Mouse (Mus musculus) heart, embryonic 14.5 days (tissue): ENCODE results near the gene C1ql1. TPM values are rescaled to one million over a fixed set of nuclear protein-coding genes. Genes with fewer than 3 reads are reported as not detected.

Source experiments
- ATAC-seq: fragments of 200-750 bp; cut with Nextera tagmentation; 2 replicates; pipeline ENCODE4 v1.8.0; 2017; ENCODE audit warnings: low read depth, moderate TSS enrichment; ENCODE audit not compliant: insufficient number of reproducible peaks, insufficient read depth, low FRiP score
- H3K27ac ChIP-seq, 2 experiments: fragments of 200-500 bp in 1 of 2; fragments of 300-500 bp in 1 of 2; sonication (generic) in 1 of 2; replicated peaks in 1 of 2; 2 replicates each; pipeline ENCODE4 v1.5.1; 2012 to 2014; ENCODE audit warnings: low read depth in 2 of 2, low read length in 2 of 2, control low read depth in 1 of 2, mild to moderate bottlenecking in 1 of 2, mixed read lengths in 1 of 2; ENCODE audit not compliant: control insufficient read depth in 1 of 2, insufficient read depth in 1 of 2
- H3K27me3 ChIP-seq: fragments of 300-500 bp; sonication (generic); 2 replicates; pipeline ENCODE4 v1.6.1; 2014; ENCODE audit warnings: mild to moderate bottlenecking, low read length, control low read depth; ENCODE audit not compliant: control insufficient read depth, insufficient read depth
- H3K36me3 ChIP-seq: fragments of 300-500 bp; sonication (generic); 2 replicates; pipeline ENCODE4 v1.6.1; 2014; ENCODE audit warnings: mild to moderate bottlenecking, control low read depth, low read length, mixed read lengths; ENCODE audit not compliant: control insufficient read depth, insufficient read depth
- H3K4me1 ChIP-seq, 2 experiments: fragments of 200-500 bp in 1 of 2; fragments of 300-500 bp in 1 of 2; sonication (generic) in 1 of 2; 2 replicates each; pipeline ENCODE4 v1.6.1; 2012 to 2014; ENCODE audit warnings: low read length in 2 of 2, control low read depth in 1 of 2, mixed read lengths in 1 of 2; ENCODE audit not compliant: control insufficient read depth in 2 of 2, insufficient read depth in 2 of 2
- H3K4me2 ChIP-seq: fragments of 300-500 bp; sonication (generic); 2 replicates; pipeline ENCODE4 v1.6.1; 2014; ENCODE audit warnings: mild to moderate bottlenecking, low read length
- H3K4me3 ChIP-seq, 2 experiments: fragments of 200-500 bp in 1 of 2; fragments of 300-500 bp in 1 of 2; sonication (generic) in 1 of 2; 2 replicates each; pipeline ENCODE4 v1.5.1; 2012 to 2014; ENCODE audit warnings: low read length in 2 of 2, mild to moderate bottlenecking in 2 of 2, control low read depth in 1 of 2, low read depth in 1 of 2, moderate library complexity in 1 of 2; ENCODE audit not compliant: control insufficient read depth in 1 of 2, insufficient read depth in 1 of 2
- H3K9ac ChIP-seq: fragments of 300-500 bp; sonication (generic); 2 replicates; pipeline ENCODE4 v1.6.1; 2014; ENCODE audit warnings: mild to moderate bottlenecking, low read length
- H3K9me3 ChIP-seq: fragments of 300-500 bp; sonication (generic); 2 replicates; pipeline ENCODE4 v1.6.1; 2016; ENCODE audit warnings: low read length, control low read depth; ENCODE audit not compliant: control insufficient read depth
- WGBS: fragments of 180-500 bp; shearing (Covaris S2); extraction: QIAGEN DNeasy Blood & Tissue Kit; methylation state at CpG from one replicate; pipeline ENCODE4 v1.1.7; 2014; 5-methylcytosine and 5-hydroxymethylcytosine counted together
- polyA plus RNA-seq: library from polyadenylated mRNA; unstranded; fragments of >200 nt; fragmentation: Nextera tagmentation; extraction: Ambion mirVana; gene quantifications from 2 replicates; pipeline ENCODE4 v1.2.1, GENCODE M21; 2014

The C1ql1 gene
- polyA plus RNA-seq, 1 experiment from 2014 or later, result 1.5 TPM

DNA sequence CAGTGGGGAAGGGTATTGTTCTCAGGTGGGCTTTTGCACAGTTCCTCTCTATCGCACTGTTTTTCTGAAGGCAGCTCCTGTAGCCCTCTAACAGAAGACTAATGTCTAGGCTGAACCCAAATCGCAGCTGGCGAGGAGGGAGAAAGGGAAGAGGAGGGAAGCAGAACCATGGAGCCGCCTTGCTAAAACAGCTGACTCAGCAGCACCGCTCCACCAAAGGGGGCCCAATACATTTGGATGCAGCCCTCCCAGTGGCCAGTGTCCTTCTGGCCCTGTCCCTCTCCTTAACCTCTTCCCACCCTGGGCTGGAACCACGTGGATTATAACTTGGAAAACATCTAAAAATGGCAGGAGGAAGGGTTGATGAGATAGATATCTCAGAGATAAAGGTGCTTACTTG is 5.3 kb downstream of the C1ql1 start:
- ATAC-seq, result no peak
- Histone ChIP-seq H3K9me3 (no peaks in the 10 kb centered on the region), H3K27me3 (peaks cover 41% of the 10 kb centered on the region), H3K4me1 (peaks cover 8 to 28% of the 10 kb centered on the region in 2 experiments), H3K4me2 (no peak overlapping the region), H3K36me3 (no peaks in the 10 kb centered on the region), H3K27ac (no peak overlapping the region), H3K9ac (no peak overlapping the region), H3K4me3 (no peak overlapping the region)
- 67% methylated on average over 6 of the region's 6 CpGs for WGBS

DNA sequence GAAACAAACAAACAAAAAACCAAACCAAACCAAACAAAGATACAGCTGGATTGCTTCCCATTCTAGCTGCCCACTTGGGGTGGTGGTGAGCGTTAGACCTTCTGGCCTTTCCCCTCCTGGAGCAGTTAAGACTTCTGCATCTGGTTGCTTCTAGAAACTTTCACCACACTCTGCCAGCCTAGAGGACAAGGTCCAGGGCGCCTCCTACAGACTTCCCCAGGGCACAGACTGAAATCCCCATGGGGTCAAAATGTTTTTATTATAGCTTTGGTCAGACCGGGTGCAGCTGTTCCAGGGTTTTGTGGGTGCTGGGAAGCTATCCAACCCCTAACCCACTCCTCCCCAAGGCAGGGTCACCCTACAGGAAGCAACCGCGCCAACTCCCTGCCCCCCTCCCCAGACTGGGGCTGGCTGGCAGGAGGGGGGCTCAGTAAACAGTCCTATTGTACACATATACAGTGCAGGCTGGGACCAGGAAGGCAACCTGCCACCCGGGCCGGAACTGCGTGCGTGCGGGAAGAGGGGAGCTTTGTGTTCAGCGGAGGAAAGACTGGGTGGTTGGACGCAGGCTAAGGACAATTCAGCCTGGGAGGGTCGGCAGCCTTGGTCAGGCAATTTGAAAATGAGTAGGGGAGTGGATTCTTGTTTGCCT is 7.3 kb downstream of the C1ql1 start:
- H3K4me2 ChIP-seq, result 0 out of 2 replicates have a peak overlapping the region, but pooled peaks have one; percentile 5
- no peak for ATAC-seq

DNA sequence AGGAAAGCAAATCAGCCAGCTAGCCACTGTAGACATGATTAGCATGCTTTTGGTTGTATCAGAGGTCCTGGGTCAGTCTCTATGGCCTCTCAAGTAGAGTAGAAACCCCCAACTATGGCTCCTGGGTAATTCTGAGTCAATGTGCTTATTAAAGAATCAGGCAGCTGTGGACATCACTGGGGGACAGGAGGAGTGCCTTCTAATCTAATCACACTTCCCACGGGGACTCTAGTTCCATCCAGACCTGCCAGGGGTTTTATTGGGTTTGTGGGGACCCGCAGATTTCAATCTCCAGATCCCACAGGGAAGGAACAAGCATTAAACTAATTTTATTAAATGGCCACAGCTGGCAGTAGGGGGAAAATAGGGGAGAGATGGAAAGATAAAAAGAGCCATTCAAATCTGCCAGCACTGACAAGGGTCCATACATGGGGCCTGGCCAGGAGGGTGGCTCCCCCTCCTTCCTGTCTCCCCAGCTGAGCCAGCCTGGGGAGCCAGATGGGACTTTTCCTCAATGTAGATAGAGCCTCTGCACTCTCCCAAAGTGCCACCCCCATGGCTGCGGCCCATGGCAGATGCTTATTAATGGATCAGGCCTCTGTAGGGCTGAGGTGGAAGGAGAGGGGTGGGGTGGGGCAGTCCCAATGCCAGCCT is 8.8 kb downstream of the C1ql1 start:
- H3K4me1 ChIP-seq, result peaks cover 5 to 13% of the 10 kb centered on the region in 2 experiments
- no peak overlapping the region for H3K4me3 ChIP-seq
- H3K9me3 ChIP-seq, result no peaks in the 10 kb centered on the region
- no peak overlapping the region for H3K4me2 ChIP-seq
- WGBS, result 66% methylated on average over 3 of the region's 3 CpGs
- H3K9ac ChIP-seq, result no peak overlapping the region
- peaks cover 5% of the 10 kb centered on the region; the same call in 1 of the 2 replicates for H3K27me3 ChIP-seq
- H3K36me3 ChIP-seq, result no peaks in the 10 kb centered on the region
- no peak for ATAC-seq
- no peak overlapping the region for H3K27ac ChIP-seq

More for the DNA sequence above, 7.3 kb downstream of the C1ql1 start:
- no peak overlapping the region for H3K27ac ChIP-seq
- peaks cover 5 to 13% of the 10 kb centered on the region in 2 experiments for H3K4me1 ChIP-seq
- H3K9me3 ChIP-seq, result no peaks in the 10 kb centered on the region
- H3K9ac ChIP-seq, result no peak overlapping the region; the same call in 1 of the 2 replicates
- H3K27me3 ChIP-seq, result peaks cover 20% of the 10 kb centered on the region
- H3K4me3 ChIP-seq, result no peak overlapping the region
- 41% methylated on average over 13 of the region's 13 CpGs for WGBS
- no peaks in the 10 kb centered on the region for H3K36me3 ChIP-seq

DNA sequence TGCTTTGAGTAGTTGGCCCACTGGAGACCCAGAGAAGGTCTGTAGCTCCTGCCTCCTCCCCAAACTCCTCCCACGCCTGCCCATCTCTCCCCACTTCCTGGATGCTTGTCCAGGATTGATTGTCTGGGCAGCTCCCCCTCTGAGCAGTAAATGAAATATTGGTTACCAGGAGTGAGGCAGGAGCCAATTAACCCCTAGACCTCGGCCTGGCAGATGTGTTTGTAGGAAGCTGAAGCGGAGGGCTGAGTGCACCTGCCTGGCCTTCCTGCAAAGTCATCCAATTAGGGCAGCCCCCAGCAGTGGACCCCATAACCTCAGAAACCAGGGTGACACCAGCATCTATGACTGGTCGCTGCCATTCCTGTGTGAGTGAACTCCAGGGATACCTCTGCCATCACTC is 10.2 kb downstream of the C1ql1 start:
- WGBS, result 67% methylated on average over 4 of the region's 4 CpGs
- Histone ChIP-seq H3K9ac (no peak overlapping the region), H3K4me1 (peaks cover 5 to 13% of the 10 kb centered on the region in 2 experiments), H3K36me3 (no peaks in the 10 kb centered on the region), H3K4me3 (no peak overlapping the region), H3K4me2 (no peak overlapping the region), H3K27ac (no peak overlapping the region), H3K27me3 (no peaks in the 10 kb centered on the region), H3K9me3 (no peaks in the 10 kb centered on the region)
- no peak for ATAC-seq

DNA sequence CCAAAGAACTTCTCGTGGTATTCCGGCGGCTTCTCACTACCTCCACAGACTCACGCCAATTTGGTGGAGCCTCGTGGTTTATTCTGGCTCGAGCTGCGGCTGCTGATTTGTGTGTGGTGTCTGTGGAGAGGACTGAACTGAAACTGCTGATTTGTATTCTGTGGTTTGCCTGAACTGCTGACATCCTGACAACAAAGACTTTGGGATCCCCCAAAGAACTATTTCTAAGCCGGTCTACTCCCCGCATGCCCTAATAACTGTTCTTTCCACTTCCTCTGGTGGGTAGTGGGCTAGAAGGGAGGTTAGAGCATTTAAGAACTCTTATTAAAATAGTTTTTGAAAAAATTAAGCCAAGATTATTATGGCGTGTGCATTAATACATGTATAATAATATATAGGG is 15.8 kb downstream of the C1ql1 start:
- H3K4me2 ChIP-seq, result no peak overlapping the region
- no peak overlapping the region for H3K27ac ChIP-seq
- H3K9ac ChIP-seq, result no peak overlapping the region
- ATAC-seq, result no peak
- no peaks in the 10 kb centered on the region for H3K27me3 ChIP-seq
- no peak overlapping the region for H3K4me3 ChIP-seq
- no peaks in the 10 kb centered on the region for H3K36me3 ChIP-seq
- WGBS, result 83% methylated on average over 10 of the region's 10 CpGs
- H3K9me3 ChIP-seq, result no peaks in the 10 kb centered on the region
- H3K4me1 ChIP-seq, result no peaks in the 10 kb centered on the region

DNA sequence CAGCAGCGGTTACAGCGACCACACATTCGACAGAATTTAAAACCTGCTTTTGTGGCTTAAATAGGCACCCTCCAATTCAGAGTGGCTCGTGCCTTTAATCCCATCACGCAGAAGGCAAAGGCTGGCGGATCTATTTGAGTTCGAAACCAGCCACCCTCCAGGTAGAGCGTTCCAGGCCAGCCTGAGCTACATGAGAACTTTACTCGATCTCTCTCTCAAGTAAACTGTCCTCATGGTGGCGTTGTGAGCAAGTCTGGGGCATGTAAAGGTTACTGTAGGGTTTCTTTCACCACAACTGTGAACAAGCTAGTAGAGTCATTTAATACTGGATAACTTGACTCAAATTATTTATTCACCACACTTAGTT is 21.2 kb downstream of the C1ql1 start:
- Histone ChIP-seq H3K27me3 (no peaks in the 10 kb centered on the region), H3K4me3 (peak overlapping the region; percentile 73 to 94), H3K9ac (peak overlapping the region; percentile 77), H3K9me3 (no peaks in the 10 kb centered on the region), H3K4me2 (peak overlapping the region; percentile 68), H3K36me3 (peaks cover 8% of the 10 kb centered on the region; the same call in 1 of the 2 replicates), H3K27ac (peak overlapping the region; percentile 83 to 89), H3K4me1 (peaks cover 0 to 16% of the 10 kb centered on the region in 2 experiments; a peak in 1 of 4 replicates)
- 2% methylated on average over 10 of the region's 10 CpGs for WGBS
- peak; percentile 41; the same call in 1 of the 2 replicates for ATAC-seq

DNA sequence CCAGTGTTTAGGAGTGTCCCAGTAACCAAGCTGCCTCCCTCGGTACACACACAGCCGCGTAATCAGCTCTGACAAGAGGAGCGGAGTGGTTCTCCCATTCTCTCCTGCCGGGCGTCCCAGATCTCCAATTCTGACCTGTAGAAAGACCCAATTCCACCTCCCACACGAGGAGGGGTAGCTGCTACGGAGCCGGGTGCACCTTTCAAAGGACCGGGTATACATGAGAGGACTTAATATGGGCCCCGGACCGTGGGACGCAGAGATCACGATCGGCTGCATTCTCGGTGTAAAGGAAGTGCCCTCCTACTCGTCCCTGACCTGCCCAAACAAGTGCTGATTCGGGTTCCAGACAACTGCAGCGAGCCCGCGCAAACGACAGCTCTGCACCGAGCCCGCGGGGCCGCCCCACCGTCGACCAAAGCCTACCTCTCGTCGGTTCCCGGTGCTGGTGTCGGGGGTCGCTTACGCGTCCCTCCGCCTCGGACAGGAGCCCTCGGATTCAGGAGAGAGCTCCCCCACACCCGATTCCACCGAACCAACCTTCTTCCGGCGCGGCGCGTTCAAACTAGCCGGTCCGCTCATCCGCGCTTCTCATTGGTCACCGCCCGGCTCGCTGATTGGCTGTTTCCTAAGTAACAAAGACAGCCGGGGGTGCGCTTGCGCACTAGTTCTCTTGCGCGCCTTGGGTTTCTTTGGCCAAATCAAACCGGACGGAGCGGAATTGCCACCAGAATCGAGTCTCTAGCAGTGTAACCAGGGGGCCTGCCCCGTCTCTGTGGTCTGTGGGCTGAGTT is 21.7 kb downstream of the C1ql1 start, which contains the start of gene Kif18b:
Gene Kif18b (minus strand): TSS at position 568 of the 794 bp plus-strand sequence.
- Histone ChIP-seq H3K27me3 (no peaks in the 10 kb centered on the region), H3K9me3 (no peaks in the 10 kb centered on the region), H3K36me3 (peaks cover 8% of the 10 kb centered on the region; the same call in 1 of the 2 replicates), H3K4me3 (peak within 1 kb of the TSS; percentile 73 to 94), H3K9ac (peak within 1 kb of the TSS; percentile 77), H3K4me1 (peaks cover 0 to 16% of the 10 kb centered on the region in 2 experiments; a peak in 1 of 4 replicates), H3K4me2 (peak within 1 kb of the TSS; percentile 68), H3K27ac (peak within 1 kb of the TSS; percentile 83 to 89)
- WGBS, result under 1% methylated on average over 62 of the region's 62 CpGs
- peak; percentile 90 for ATAC-seq
